Mouse (Mus musculus) cerebellum, adult 11 months (tissue): Measurements from ENCODE around the gene Usp11.
"Not testable (repeated sequence)": the region's sequence is repeated elsewhere in the genome, so short reads cannot be mapped to it uniquely, and the experiment has no call there.

ENCODE experiments used
- DNase-seq: peaks from one replicate; pipeline ENCODE4 v3.0.0; 2022

Usp11 gene

DNA sequence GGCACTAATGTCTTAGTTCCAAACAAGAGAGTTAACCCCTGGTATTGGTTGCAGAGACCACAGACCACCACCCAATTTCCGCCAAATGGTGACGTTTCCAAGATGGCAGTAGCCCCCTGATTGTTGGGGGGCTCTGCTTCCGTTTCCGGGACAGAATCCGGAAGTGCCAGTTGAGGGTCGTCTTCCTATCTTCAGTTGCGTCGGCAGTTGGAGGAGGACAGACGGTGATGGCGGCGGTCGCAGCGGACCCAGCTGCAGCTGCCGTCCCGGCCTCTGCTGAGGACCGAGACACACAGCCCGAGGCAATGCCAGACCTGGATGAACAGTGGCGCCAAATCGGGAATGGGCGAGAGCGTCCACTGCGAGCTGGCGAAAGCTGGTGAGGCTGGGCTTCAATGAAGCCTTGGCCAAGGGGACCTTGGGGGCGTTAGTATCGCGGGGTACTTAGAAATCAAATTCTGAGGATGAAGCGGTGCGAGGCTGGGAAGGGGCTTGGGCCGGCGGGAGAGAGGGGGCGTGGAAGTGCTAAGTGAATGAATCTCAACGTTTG, at the start of gene Usp11:
Gene Usp11 (plus strand): TSS at position 166 of the 550 bp plus-strand sequence.
- no peak for DNase-seq

DNA sequence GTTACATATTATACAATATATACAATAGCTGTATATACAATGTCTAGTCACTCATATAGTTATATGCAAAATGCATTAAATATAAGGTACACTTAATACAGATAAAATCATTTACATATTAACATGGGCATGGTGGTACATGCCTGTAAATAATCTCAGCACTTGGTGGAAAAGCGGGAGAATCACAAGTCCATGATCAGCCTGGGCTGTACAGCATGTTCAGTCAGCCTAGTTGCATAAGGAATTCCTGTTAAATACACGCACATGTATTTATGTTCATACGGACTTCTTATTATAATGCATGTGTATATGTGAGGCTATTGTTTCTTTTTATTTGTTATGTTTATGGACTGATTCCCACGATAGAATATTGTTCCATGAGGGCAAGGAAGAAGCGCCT, 46.1 kb upstream of the Usp11 start:
- DNase-seq = no peak

DNA sequence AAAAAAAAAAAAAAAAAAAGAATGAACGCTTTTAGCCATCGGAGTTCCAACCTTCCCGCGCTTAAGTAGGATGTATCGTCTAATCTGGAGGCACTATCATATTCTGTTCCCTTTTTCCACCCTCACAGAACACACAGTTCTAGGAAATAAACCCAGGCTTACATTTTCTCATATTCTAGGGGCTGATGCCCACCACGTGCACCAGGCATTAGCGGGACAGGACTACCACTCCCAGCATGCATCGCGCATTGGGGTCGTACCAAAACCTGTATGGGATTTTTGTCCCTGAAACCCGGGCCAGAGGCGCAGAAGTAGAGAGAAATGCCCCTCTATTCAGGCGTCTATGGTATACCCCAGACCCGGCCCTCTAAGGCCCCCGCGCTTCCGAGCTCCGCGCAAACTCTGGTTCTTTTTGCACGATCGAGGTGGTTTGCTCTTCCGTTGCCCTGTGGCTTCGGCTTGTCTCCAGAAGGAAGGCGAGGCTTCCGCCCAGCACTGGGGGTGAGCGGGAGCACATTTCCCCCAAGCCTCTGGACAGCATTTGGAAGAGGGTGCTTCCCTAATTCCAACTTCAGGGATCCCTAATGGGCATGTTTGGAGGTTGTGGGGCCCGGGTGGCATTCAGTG, 45.6 kb upstream of the Usp11 start, which contains the start of gene Uba1:
Gene Uba1 (plus strand): TSS at position 301 of the 627 bp plus-strand sequence.
- peak; percentile 65 for DNase-seq

DNA sequence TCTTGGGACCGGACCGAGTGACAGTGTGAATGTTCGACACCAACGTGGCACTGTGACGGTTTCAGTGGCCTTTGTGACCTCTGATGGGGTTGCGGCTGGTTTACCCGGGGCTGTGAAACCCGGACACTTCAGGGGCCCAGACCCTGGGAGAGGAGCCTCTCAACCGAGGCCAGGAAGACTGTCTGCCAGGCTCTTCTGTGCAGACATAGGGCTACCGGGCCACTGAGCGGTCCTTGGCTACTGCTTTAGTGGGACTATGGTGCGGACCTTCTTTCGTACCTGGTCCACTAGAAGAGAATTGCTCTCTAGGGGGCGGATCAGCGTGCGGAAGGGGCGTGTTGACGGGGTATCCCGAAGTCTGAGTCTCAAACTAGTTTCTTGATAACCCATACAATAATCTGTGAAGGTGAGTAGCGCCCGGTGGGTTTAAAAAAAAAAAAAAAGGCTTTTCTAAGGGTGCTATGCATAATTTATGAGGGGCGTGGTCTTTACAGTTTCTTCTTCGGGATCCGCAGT, 44.8 kb upstream of the Usp11 start:
- no peak for DNase-seq

DNA sequence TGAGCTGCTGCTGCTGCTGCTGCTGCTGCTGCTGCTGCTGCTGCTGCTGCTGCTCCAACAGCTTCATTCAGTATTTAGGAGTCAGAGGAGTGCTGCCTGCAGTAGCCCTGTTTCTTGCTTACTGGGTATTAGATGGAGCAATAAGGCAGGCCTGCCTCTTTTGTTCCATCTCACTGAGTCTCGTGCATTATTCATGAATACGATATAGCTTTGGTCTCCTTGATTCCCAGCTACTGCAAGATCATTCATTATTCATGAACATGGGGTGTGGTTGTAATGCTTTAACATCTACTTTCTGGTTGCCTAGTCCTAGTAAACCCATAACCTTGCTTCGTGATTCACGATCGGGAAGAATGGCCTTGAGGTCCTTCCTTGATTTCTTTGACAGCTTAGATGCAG, 41.4 kb upstream of the Usp11 start:
- DNase-seq = no peak

DNA sequence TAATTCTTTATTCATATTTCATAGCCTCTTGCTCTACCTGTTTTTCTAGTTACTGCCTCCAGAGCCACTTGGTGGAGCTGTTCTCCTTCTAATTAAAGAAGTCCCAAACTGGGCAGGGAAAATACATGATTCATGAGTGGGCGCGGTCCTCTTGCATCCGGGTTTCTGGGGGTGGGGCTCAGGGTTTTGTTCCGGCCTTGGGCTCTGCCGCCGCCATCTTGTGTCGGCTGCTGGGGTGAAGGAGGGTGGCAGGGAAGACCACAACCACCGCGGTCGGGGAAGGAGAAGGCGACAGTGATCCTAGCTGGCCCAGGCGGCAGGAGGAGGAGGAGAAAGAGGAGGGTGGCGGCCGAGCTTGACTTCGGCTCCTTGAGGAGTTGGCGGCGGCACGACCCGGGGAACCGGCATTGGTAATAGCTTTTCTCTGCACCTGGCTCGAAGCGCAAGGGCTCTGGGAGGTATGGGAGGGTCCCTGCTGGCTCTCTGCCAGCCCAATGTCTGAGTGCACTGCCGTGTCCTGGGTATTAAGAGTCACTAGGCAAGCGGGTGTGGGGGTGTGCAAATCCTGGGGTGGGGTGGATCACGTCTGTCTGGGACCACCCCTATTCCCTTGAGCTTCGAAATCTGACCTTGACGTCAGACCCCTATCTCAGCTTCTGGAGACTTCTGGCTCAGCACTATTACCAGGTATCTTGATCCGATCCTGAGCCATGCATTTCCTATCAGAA, 40.8 kb upstream of the Usp11 start:
- DNase-seq = peak; percentile 79

DNA sequence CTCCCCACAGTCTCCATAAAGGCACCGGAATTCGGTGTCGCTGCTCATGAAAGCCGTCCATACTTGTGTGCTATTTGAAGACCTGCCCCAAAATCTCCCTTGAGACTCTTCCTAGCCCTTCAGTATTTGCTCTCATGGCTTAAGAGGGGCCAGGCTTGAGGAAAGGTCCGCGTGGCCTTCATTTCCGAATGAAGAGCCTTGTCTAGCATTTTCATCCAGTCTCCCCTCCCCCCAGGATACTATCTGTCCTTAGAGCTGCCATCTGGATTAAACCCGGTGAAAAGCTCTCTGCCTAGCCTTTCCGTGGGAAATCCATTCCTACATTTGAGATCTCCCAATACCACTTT, 40.3 kb upstream of the Usp11 start:
- DNase-seq = no peak

GRCm38 (mm10) chrX:20687519-20688067, 16.1 kb upstream of the Usp11 start, which contains the start of gene Cdk16:
Gene Cdk16 (plus strand): TSS chrX:20687954.
- DNase-seq = peak; percentile 80

DNA sequence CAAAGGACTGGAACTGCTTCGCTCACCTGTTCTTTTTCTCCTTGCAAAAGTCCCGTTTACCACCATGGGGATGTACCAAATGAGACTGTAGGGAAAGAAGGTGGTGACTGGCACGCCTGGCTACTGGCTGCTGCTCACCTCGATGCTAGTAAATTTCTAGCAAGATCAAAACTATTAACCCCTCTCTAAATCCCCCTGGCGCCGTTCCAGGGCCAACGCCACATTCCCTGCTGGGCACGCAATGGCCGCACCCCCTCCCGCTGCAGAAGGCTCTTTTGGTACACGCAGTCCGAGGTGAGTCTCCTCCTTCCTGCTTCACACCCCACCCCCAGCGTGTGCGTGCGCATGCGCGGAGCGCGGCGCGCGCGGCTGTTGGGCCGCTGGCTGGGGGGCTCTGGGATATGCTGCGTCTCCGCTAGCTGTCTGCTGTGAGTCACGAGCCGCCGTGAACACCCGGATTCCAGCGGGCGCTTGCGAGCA, 15.6 kb upstream of the Usp11 start:
- DNase-seq = peak; percentile 84

- peak; percentile 64 for DNase-seq
Observed at GRCm38 (mm10) chrX:20688615-20689014, 15.1 kb upstream of the Usp11 start.

- peak; percentile 59 for DNase-seq
Observed at GRCm38 (mm10) chrX:20691566-20691965, 12.1 kb upstream of the Usp11 start.

- DNase-seq = no peak
Observed at GRCm38 (mm10) chrX:20692616-20693015, 11.1 kb upstream of the Usp11 start.

DNA sequence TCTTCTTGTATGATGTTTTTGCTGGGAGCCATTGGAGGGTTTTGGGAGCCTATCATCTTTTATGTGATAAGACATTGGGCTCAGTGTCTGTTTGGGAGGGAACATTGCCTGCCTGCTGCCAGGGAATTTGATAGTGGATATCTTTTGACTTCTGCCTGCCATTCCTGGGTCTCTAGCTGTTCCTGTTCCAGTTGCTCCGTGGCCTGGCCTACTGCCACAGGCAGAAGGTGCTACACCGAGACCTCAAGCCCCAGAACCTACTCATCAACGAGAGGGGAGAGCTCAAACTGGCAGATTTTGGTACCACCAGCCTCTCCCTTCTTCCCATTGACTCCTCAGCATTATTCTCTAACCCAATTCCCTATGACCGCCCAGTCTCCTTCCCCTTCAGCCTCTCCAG, 7.9 kb upstream of the Usp11 start:
- DNase-seq = no peak

- peak; percentile 74 for DNase-seq
Observed at GRCm38 (mm10) chrX:20704295-20705082, 783 bp downstream of the Usp11 start.

GRCm38 (mm10) chrX:20705083-20705402, 1.3 kb downstream of the Usp11 start:
- no peak for DNase-seq

GRCm38 (mm10) chrX:20728681-20729080, 25.0 kb downstream of the Usp11 start:
- DNase-seq = no peak

GRCm38 (mm10) chrX:20730048-20730447, 26.3 kb downstream of the Usp11 start:
- DNase-seq = not testable (repeated sequence)

DNA sequence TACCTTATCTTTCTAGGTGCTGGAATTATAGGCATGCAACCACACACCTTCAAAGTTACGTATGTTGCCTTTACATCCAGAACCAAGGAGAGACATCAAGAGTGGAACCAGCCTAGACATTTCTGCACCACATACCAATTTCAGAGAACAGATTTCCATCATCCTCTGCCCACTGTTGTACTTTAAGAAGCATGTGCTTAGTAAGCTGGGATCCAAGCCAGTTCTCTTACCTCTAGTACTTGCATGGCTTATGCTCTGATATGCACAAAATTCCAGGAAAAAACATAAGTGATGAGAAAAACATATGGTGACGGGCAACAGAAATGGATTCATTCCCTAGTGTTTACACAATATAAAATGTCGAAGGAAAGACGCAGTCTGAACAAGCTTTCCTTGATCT, 32.8 kb downstream of the Usp11 start:
- no peak for DNase-seq

DNA sequence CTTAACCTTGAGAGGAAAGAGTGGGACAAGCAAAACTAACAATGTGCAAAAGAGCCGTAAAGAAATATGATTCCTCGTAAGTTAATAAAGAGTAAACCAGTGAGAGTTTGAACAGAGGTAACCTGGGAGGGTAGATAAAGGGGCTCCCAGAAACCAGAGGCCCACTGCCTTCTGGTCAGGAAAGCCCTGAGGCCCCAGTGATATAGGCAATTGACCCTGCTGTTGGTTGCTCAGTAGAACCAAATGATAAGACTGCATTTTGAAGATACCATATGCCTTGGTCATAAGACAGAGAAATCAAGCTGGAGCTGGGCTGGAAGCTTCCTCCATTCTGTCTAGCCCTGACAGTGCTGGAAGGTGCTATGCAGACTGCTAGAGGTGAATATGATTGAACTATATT, 45.1 kb downstream of the Usp11 start:
- no peak for DNase-seq

DNA sequence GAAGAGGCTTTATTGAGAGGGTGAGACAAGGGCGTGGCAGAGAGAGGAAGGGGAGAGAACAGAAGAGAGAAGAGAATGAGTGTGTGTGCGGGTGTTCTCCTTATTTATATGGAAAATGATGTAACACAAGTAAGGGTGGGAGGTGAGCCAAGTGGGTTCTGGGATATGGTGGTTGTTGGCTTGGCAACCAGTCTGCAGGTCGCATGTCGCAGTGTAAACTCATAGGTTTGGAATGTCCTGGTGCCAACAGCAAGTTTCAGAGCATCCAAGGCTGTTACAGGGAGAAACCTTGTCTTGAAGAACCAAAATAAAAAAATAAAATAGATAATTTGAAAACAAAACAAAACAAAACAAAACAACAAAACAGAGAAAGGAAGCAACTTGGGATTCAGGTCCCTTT, 57.5 kb downstream of the Usp11 start:
- DNase-seq = no peak
